Mouse (Mus musculus): ENCODE measurements at regions not wholly inside any gene's neighbourhood (a gene's known extent, or its start where the extent isn't known, plus 50 kb on each side); places are given as distances from the start of the nearest gene placed in this dataset.
A peak's percentile ranks its signal among the peaks of the same experiment; 100 is the strongest.

- Histone ChIP-seq H3K4me2 (peak overlapping the region; percentile 51), H3K27me3 (no peaks in the 10 kb centered on the region), H3K4me1 (replicated peaks) (peaks cover 19% of the 10 kb centered on the region), H3K4me3 (peak overlapping the region; percentile 20), H3K36me3 (no peaks in the 10 kb centered on the region), H3K9ac (0 out of 2 replicates have a peak overlapping the region, but pooled peaks have one; percentile 24), H3K27ac (peak overlapping the region; percentile 64), H3K9me3 (no peaks in the 10 kb centered on the region)
- 37% methylated on average over 19 of the region's 19 CpGs for WGBS
- ATAC-seq (ENCODE audit: low FRiP score), result peak; percentile 65
Observed at GRCm38 (mm10) chr8:112427721-112428389, 142.0 kb upstream of the Cntnap4 start.

DNA sequence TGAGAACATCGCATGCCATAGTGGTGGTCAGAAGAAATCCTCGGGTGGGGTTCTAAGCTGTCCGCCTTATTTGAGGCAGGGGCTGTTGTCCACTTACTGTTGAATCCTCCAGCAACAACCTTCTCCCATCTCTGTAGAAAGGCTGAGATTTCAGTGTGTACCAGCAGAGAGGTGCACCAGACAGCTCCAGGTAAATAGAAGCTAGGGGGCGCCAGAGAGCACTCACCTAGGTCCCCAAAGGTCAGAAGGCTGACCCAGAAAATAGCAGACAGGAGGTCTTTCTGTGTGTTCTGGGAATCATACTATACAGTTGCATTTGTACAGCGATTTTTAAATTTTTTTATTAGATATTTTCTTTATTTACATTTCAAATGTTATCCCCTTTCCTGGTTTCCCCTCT is 157.9 kb upstream of the Cntnap4 start:
- no peak overlapping the region for H3K4me2 ChIP-seq
- H3K36me3 ChIP-seq, result no peaks in the 10 kb centered on the region
- no peak overlapping the region for H3K9ac ChIP-seq
- ATAC-seq (ENCODE audit: low FRiP score), result no peak
- H3K9me3 ChIP-seq, result no peaks in the 10 kb centered on the region
- no peaks in the 10 kb centered on the region for H3K27me3 ChIP-seq
- no peak overlapping the region for H3K4me3 ChIP-seq
- WGBS, result 90% methylated on average over 5 of the region's 5 CpGs
- no peak overlapping the region for H3K27ac ChIP-seq
- H3K4me1 ChIP-seq (replicated peaks), result no peaks in the 10 kb centered on the region

DNA sequence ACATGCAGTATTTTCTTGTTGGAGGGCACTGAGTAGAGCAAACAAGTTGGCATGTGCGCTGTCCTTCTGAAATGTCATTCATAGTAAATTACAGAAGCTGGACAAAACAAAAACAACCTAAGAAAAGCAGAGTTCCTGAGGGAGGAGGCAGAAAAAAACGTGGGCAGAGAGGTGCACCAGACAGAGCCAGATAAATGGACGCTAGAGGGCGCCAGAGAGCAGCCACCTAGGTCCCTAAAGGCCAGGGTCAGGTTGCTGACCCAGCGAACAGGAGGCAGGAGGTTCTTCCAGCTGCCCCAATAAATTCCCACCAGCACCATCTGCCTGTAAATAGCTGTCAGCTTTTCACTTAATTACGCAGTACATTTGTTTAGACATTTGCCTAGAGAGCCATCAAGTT is 158.6 kb upstream of the Cntnap4 start:
- Histone ChIP-seq H3K27me3 (no peaks in the 10 kb centered on the region), H3K36me3 (no peaks in the 10 kb centered on the region), H3K4me2 (no peak overlapping the region), H3K27ac (no peak overlapping the region), H3K9me3 (no peaks in the 10 kb centered on the region), H3K9ac (no peak overlapping the region), H3K4me1 (replicated peaks) (no peaks in the 10 kb centered on the region), H3K4me3 (no peak overlapping the region)
- WGBS, result 21% methylated on average over 6 of the region's 6 CpGs
- no peak for ATAC-seq (ENCODE audit: low FRiP score)

GRCm38 (mm10) chr8:112408211-112408735 is 161.6 kb upstream of the Cntnap4 start:
- no peaks in the 10 kb centered on the region for H3K27me3 ChIP-seq
- ATAC-seq (ENCODE audit: low FRiP score), result no peak
- no peak overlapping the region for H3K27ac ChIP-seq
- WGBS, result 83% methylated on average over 9 of the region's 9 CpGs
- H3K4me1 ChIP-seq (replicated peaks), result 0 out of 2 replicates have a peak, but pooled peaks cover 3% of the 10 kb centered on the region
- H3K9me3 ChIP-seq, result no peaks in the 10 kb centered on the region
- no peaks in the 10 kb centered on the region for H3K36me3 ChIP-seq
- H3K4me2 ChIP-seq, result no peak overlapping the region
- H3K4me3 ChIP-seq, result no peak overlapping the region
- no peak overlapping the region for H3K9ac ChIP-seq

DNA sequence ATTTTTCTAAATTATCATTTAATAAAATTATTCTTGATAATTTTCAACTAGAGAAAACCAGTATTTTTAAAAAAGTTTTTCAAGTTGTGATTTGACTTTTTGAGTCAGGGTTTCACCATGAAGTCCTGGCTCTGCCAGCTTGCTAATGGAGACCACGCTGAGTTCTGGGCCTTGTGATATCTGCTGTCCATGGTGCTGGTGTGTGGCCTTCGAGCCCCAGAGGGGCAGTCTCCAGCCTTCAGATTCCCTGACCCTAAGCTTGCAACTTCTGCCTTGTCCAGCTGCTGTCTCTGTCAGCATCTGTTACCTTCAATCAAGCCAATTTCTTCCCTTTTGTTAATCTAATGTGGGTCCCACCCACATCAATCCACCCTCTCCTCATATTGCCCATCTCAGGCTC is 165.8 kb upstream of the Cntnap4 start:
- 12% methylated on average over 2 of the region's 2 CpGs for WGBS
- Histone ChIP-seq H3K4me3 (no peak overlapping the region), H3K4me1 (replicated peaks) (0 out of 2 replicates have a peak, but pooled peaks cover 3% of the 10 kb centered on the region), H3K4me2 (no peak overlapping the region), H3K27ac (no peak overlapping the region), H3K9me3 (no peaks in the 10 kb centered on the region), H3K36me3 (no peaks in the 10 kb centered on the region), H3K27me3 (no peaks in the 10 kb centered on the region), H3K9ac (no peak overlapping the region)
- ATAC-seq (ENCODE audit: low FRiP score), result no peak

DNA sequence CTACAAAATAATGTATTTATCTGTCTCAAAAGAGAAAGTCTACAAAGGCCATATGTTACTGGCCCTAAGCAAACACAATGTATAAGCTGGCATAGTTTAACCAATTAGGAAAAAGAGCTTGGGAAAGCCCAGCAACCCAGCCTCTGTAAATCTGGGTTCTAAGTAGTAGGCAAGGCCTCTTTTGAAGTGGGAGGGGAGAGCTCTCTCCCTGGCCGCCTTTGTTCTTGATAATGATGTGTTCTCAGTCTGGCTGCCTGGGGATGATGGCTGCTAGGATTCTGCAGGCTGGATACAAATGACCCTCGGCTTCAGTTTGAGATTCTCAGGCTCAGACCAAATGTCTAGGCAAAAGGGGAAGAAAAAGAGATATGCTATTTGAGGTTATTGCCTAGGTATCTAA is 172.4 kb upstream of the Cntnap4 start:
- Histone ChIP-seq H3K9me3 (no peaks in the 10 kb centered on the region), H3K36me3 (no peaks in the 10 kb centered on the region), H3K4me3 (no peak overlapping the region), H3K27me3 (no peaks in the 10 kb centered on the region), H3K4me2 (no peak overlapping the region), H3K4me1 (replicated peaks) (peaks cover 7% of the 10 kb centered on the region; the same call in 1 of the 2 replicates), H3K9ac (no peak overlapping the region), H3K27ac (peak overlapping the region; percentile 53; the same call in 1 of the 2 replicates)
- 23% methylated on average over 2 of the region's 2 CpGs for WGBS
- no peak for ATAC-seq (ENCODE audit: low FRiP score)

DNA sequence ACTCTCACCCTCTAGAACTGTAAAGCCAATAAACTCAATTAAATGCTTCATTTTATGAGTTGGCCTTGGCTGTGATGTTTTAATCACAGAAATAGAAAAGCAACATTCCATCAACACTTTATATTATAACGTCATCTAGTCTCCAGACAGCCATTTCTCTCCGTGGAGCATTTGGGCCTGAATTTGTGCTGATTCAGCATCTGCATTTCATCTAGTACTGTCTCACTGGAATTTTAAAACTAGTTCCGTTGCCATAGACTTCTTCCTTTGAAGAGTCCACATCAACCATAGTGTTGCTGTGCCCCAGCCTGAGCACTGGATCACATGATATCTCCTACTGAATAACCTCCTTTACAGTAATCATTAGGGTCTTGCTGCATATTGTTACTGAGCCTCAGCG is 179.7 kb upstream of the Cntnap4 start:
- Histone ChIP-seq H3K9me3 (no peaks in the 10 kb centered on the region), H3K27ac (no peak overlapping the region), H3K4me3 (no peak overlapping the region), H3K4me2 (no peak overlapping the region), H3K9ac (no peak overlapping the region), H3K4me1 (replicated peaks) (no peaks in the 10 kb centered on the region), H3K27me3 (no peaks in the 10 kb centered on the region), H3K36me3 (no peaks in the 10 kb centered on the region)
- WGBS, result 87% methylated on average over 4 of the region's 4 CpGs
- no peak for ATAC-seq (ENCODE audit: low FRiP score)

DNA sequence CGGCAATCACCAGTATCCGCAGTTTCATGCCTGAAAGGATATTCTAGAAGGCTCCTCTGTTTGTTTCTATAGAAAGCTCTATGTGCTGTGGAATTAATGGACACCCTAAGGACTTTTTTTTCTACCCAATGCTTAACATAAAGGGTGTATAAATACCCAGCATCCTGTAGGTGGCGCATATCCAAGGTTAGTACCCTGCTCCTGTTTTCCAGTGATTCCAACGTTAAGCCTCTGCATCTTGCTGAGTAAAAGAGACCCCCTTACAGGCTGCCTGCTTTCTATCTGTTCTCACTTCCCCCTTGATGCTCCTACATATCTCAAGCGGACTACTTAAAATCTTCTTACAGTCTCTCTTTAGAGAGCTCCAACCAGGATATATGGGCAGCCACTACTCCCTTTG is 221.5 kb upstream of the Cntnap4 start:
- H3K9me3 ChIP-seq, result no peaks in the 10 kb centered on the region
- no peaks in the 10 kb centered on the region; the same call in 1 of the 2 replicates for H3K4me1 ChIP-seq (replicated peaks)
- H3K4me2 ChIP-seq, result no peak overlapping the region
- no peaks in the 10 kb centered on the region for H3K36me3 ChIP-seq
- no peak overlapping the region for H3K4me3 ChIP-seq
- no peak overlapping the region for H3K9ac ChIP-seq
- no peak for ATAC-seq (ENCODE audit: low FRiP score)
- no peaks in the 10 kb centered on the region for H3K27me3 ChIP-seq
- 30% methylated on average over 5 of the region's 5 CpGs for WGBS
- H3K27ac ChIP-seq, result no peak overlapping the region

DNA sequence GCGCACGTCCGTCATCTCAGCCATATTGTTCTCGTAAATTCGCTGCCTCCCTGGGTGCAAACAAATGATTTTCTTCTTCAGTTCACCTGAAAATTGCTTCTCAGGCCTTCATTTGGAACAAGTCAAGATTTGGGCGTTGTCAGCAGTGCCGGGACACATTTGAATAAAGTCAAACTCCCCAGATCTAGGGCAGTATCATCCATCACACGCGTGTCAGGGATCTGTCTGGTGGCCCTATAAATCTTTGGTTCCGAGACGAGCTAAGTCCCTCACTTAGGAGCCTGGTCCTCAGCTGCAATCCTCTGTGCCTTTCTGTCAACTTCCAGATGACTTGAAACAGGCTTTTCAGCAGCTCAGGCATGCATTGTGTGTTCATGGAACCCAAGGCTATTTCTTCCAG is 236.7 kb upstream of the Cntnap4 start:
- no peak overlapping the region for H3K9ac ChIP-seq
- H3K4me2 ChIP-seq, result peak overlapping the region; percentile 6; the same call in 1 of the 2 replicates
- no peaks in the 10 kb centered on the region for H3K27me3 ChIP-seq
- H3K27ac ChIP-seq, result no peak overlapping the region
- H3K4me3 ChIP-seq, result no peak overlapping the region
- WGBS, result 35% methylated on average over 11 of the region's 11 CpGs
- no peaks in the 10 kb centered on the region for H3K9me3 ChIP-seq
- ATAC-seq (ENCODE audit: low FRiP score), result no peak
- H3K4me1 ChIP-seq (replicated peaks), result no peaks in the 10 kb centered on the region
- H3K36me3 ChIP-seq, result no peaks in the 10 kb centered on the region

- Histone ChIP-seq H3K4me3 (no peak overlapping the region), H3K4me1 (replicated peaks) (no peaks in the 10 kb centered on the region), H3K9me3 (no peaks in the 10 kb centered on the region), H3K36me3 (no peaks in the 10 kb centered on the region), H3K4me2 (no peak overlapping the region), H3K9ac (no peak overlapping the region), H3K27ac (no peak overlapping the region), H3K27me3 (no peaks in the 10 kb centered on the region)
- WGBS, result 79% methylated on average over 10 of the region's 10 CpGs
- ATAC-seq (ENCODE audit: low FRiP score), result no peak
Observed at GRCm38 (mm10) chr8:112332021-112332420, 237.8 kb upstream of the Cntnap4 start.

DNA sequence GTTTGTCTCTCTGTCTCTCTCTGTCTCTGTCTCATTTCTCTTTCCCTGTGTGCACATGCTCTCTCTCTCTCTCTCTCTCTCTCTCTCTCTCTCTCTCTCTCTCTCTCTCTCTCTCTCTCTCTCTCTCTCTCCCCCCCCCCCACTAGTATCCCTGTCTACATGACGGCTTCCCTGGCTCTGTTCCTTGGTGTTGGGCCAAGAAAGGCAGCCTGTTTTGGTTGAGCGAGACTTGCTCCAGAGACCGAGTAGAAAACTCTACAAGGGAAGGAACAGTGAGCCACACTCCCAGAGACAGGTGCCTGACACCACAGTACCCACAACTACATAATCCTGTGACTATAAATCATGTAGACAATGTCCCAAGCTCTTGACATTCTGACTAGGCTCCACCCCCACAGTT is 260.0 kb upstream of the Cntnap4 start:
- H3K4me2 ChIP-seq, result no peak overlapping the region
- 89% methylated on average over 3 of the region's 3 CpGs for WGBS
- H3K9ac ChIP-seq, result no peak overlapping the region
- H3K27ac ChIP-seq, result no peak overlapping the region
- H3K4me1 ChIP-seq (replicated peaks), result no peaks in the 10 kb centered on the region
- no peak for ATAC-seq (ENCODE audit: low FRiP score)
- H3K9me3 ChIP-seq, result no peaks in the 10 kb centered on the region
- no peak overlapping the region for H3K4me3 ChIP-seq
- H3K36me3 ChIP-seq, result no peaks in the 10 kb centered on the region
- no peaks in the 10 kb centered on the region for H3K27me3 ChIP-seq

GRCm38 (mm10) chr8:112308354-112308753 is 261.5 kb upstream of the Cntnap4 start:
- 83% methylated on average over 6 of the region's 6 CpGs for WGBS
- H3K9ac ChIP-seq, result no peak overlapping the region
- no peak for ATAC-seq (ENCODE audit: low FRiP score)
- no peaks in the 10 kb centered on the region for H3K27me3 ChIP-seq
- no peak overlapping the region for H3K4me3 ChIP-seq
- no peaks in the 10 kb centered on the region for H3K4me1 ChIP-seq (replicated peaks)
- no peaks in the 10 kb centered on the region for H3K36me3 ChIP-seq
- no peak overlapping the region for H3K27ac ChIP-seq
- no peaks in the 10 kb centered on the region for H3K9me3 ChIP-seq
- H3K4me2 ChIP-seq, result no peak overlapping the region

DNA sequence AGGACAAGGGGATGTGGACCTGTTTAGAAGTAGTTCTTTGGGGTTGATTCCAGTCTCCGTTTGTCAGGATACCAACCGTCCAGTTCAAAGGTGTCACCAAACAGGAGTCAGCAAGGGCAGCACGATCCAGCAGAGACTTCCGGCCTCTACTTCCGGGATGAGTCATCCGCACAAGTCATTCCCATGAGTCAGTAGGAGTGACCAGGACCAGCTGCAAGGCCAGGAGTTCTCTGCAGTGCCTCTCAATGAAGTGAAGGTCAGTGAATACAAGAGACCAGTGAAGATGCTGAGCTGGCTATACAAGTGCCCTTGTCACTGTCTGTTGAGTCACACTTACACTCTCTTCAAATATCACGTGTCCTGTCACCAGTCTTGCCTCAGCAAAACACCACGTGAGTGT is 272.8 kb upstream of the Cntnap4 start:
- H3K9me3 ChIP-seq, result no peaks in the 10 kb centered on the region
- no peaks in the 10 kb centered on the region for H3K4me1 ChIP-seq (replicated peaks)
- H3K9ac ChIP-seq, result no peak overlapping the region
- H3K27ac ChIP-seq, result no peak overlapping the region
- no peak for ATAC-seq (ENCODE audit: low FRiP score)
- H3K4me2 ChIP-seq, result no peak overlapping the region
- H3K4me3 ChIP-seq, result no peak overlapping the region
- H3K36me3 ChIP-seq, result no peaks in the 10 kb centered on the region
- WGBS, result 88% methylated on average over 8 of the region's 8 CpGs
- no peaks in the 10 kb centered on the region for H3K27me3 ChIP-seq

Data from hindbrain, embryonic 13.5 days (tissue).